Mouse (Mus musculus): ENCODE measurements around the gene Pnkd.

GRCm38 (mm10) chr1:74239162-74239561, 45.6 kb upstream of the Pnkd start:
- TF ChIP-seq MXI1 (IDR thresholded peaks at IDR 0.05; ENCODE audit: low read depth, low read length), result no peak
- TF ChIP-seq POLR2A (IDR thresholded peaks at IDR 0.05; ENCODE audit: low read depth, low read length), result no peak
- TF ChIP-seq SIN3A (IDR thresholded peaks at IDR 0.05; ENCODE audit: low read length), result no peak
- TF ChIP-seq CTCF (conservative IDR thresholded peaks at IDR 0.05 in 1 of 2, IDR thresholded peaks at IDR 0.05 in 1 of 2; ENCODE audit: low read depth in 2 of 2, low read length in 2 of 2), result no peak
- TF ChIP-seq MAZ (IDR thresholded peaks at IDR 0.05; ENCODE audit: low read depth, low read length), result no peak
- TF ChIP-seq GABPA (IDR thresholded peaks at IDR 0.05; ENCODE audit: insufficient replicate concordance, low read depth, low read length), result no peak
- TF ChIP-seq CHD1 (IDR thresholded peaks at IDR 0.05; ENCODE audit: low read depth, low read length), result no peak
